Mouse (Mus musculus): Measurements from ENCODE around the gene Brap.

The Brap gene

DNA sequence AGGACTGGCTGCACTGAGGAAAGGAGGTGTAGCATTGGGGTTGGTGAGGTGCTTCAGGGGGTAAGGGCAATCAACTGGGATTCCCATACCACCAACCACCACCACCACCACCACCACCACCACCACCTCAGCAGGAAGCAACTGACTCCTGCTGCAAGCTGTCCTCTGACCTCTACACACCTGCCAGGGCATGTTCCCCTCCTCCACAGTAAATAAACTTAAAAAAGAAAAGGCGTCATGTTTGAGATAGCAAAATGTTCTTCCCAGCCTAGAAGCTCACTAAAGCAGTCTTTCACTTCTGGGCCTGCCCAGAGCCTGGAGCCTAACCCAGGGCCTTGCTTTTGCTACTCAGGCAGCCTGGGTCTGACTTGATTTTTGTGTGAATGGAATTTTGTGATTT lies 54.0 kb downstream of the Brap start:
- CTCF ChIA-PET, result no interaction called here

DNA sequence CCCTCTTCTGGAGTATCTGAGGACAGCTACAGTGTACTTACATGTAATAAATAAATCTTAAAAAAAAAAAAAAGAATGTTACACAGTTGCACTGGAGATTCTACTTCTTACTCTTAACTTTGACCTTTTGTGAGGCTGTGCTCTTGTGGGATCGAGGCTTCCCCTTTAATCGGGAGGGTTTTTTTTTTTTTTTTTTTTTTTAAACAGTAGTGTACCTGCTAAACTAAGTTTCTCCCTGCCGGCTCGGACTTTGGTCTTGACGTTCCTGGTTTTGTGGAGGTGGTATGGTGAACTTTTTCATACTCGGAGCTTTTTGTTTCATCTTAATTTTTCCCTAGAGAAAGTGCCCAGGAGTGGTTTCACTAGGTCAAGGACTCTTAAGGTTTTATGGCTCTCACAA lies 54.6 kb downstream of the Brap start:
- CTCF ChIA-PET, result no interaction called here

DNA sequence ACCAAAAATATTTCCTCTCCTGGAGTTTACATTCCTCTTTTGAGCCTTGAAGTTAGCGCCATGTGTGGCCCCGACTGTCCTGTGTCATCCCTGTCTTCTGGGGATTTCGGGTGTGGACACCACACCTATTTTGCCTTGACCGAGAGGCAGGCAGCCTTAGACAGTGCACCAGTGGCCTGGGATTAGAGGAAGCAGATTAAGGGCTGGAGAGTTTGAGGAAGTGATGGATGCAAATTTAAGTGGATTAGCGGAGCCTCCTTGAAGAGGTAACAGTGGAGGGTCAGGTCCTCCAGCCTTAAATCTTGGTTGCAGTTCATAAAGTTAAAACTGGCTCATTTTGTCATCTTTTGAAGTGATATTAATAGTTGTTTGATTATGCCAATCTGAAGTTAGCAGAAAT lies 58.1 kb downstream of the Brap start:
- CTCF ChIA-PET, result interaction anchor here (0.6 kb wide), 1 partner anchor 11 kb away, joined by 3 read pairs; no protein-coding TSS in a partner anchor

DNA sequence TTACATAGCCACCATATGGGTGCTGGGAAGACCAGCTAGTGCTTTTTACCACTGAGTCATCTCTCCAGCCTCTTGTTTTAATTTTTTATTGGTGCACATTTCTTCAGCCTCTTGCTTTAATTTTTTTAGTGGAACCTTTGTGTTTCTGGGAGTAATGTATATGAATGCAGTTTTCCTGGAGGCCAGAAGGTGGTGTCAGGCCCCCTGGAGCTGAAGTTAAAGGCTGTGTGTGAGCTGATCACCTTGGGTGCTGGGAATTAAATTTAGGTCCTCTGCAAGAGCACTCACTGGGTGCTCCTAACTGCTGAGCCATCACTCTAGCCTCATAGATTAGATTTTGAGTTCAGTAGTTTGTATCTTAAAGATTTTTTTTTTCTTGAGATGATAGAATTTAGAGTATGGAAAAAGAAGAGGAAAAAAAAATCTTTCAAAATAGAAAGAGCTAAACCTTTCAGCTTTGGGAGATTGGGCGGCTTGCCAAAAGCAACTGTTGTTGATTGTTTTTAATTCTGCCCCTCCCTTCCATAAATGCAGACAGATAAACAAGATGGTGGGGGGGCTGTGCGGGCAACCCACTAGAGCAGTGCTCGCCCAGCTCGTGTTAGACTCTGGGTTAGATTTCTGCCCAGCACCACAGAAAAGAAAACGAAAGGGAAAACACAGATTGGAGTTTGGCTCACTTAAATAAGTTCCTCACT lies 60.7 kb downstream of the Brap start:
- CTCF ChIA-PET, result no interaction called here

DNA sequence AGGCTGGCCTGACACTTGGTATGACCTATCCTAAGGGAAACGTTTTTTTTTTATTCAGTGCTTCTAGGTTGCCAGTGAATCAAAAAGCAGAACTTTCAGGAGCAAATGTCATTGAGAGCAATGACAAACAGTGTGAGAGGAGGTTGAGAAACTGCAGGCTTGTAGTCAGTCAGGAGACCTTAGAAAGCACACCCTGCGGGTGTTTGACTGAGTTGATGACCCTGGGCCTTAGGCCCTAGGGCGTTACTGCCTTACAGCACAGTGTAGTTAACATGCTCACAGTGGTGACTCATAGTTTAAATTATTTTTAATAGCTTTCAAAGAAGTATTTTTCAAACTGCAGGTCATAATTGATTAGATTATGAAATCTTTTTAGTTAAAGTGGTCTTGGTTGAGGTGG lies 61.5 kb downstream of the Brap start:
- CTCF ChIA-PET, result no interaction called here

DNA sequence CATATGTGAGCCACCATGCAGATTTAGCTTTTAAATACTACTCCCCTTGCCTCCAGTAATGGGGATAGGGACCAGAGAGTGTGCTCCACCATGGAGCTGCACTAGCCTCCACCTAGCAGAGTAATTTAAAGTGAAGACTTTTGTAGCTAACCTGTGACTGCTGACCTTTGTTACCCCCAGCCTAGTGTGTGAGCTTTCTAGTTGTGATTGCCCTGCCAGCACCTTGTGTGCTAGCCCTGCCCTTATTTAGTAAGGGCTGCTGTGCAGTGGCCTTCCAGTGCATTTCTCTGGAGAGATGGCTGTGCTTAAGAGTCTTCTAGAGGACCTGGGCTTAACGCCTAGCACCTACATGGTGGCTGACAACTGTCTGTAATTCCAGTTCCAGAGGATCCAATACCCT lies 64.3 kb downstream of the Brap start:
- CTCF ChIA-PET, result no interaction called here

DNA sequence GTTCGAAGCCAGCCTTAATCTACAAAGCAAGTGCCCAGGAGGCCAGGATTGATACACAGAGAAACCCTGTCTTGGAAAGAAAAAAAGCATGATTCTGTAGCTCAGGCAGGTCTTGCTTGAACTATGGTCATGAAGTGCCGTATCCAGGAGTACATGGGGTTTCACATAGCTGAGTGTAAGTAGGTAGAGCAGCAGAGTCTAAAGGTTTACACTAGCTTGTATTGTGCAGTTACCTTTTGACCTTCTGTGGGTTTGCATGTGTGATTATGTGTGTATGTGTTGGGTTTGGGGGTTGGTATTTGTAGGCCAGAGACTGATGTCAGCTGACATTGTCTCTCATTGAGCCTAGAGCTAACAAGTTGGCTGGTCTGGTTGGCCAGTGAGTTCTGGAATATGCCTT lies 69.7 kb downstream of the Brap start:
- CTCF ChIA-PET, result no interaction called here

DNA sequence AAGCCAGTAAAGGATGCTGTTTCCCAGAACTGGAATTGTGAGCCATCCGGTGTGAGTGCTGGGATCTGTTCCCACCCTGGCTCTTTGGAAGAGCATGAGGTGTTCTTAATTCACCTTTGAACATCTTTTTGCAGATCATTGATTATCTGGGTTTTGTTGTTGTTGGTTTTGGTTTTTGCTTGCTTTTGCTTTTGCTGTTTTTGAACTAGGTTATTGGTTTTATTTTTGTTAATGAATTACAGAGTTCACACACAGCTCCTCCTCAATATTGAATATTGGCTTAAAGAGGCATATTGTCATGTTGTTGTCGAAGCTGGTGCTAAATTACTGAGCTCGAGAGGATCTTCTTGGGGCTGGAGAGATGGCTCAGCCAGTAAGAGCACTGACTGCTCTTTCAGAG lies 76.3 kb downstream of the Brap start:
- CTCF ChIA-PET, result no interaction called here

Measured in spleen, embryonic (tissue).